Mouse (Mus musculus): Measurements from ENCODE around the gene Serpinf1. TPM values are rescaled to one million over a fixed set of nuclear protein-coding genes. Genes with fewer than 3 reads are reported as not detected.
A peak's percentile ranks its signal among the peaks of the same experiment; 100 is the strongest.

Gene Serpinf1
- polyA plus RNA-seq, 1 experiment from 2014 or later: 50.9 TPM

- Histone ChIP-seq H3K27ac (ENCODE audit: low read depth, low read length) (peak overlapping the region; percentile 94), H3K4me2 (peak overlapping the region; percentile 81), H3K4me3 (ENCODE audit: low read depth, low read length) (peak overlapping the region; percentile 92), H3K9ac (ENCODE audit: low read depth, low read length) (peak overlapping the region; percentile 2; the same call in 1 of the 2 replicates), H3K27me3 (ENCODE audit: control insufficient read depth, insufficient read depth, low read length) (no peaks in the 10 kb centered on the region), H3K4me1 (ENCODE audit: control insufficient read depth, insufficient read depth, low read length) (peaks cover 26% of the 10 kb centered on the region), H3K36me3 (ENCODE audit: control insufficient read depth, insufficient read depth, low read length) (peaks cover 8% of the 10 kb centered on the region), H3K9me3 (replicated peaks; ENCODE audit: control insufficient read depth, low read length) (no peaks in the 10 kb centered on the region)
- ATAC-seq (replicated peaks; ENCODE audit: insufficient number of reproducible peaks, low FRiP score, low TSS enrichment): no peak
- WGBS (ENCODE audit: insufficient replicate concordance): 61% methylated on average over 4 of the region's 4 CpGs
These were observed 41.1 kb upstream of the Serpinf1 start for GRCm38 (mm10) chr11:75463624-75464023.

GRCm38 (mm10) chr11:75462865-75463336 is 40.4 kb upstream of the Serpinf1 start:
- peaks cover 8% of the 10 kb centered on the region for H3K36me3 ChIP-seq (ENCODE audit: control insufficient read depth, insufficient read depth, low read length)
- H3K27me3 ChIP-seq (ENCODE audit: control insufficient read depth, insufficient read depth, low read length): no peaks in the 10 kb centered on the region
- peak overlapping the region; percentile 88 for H3K9ac ChIP-seq (ENCODE audit: low read depth, low read length)
- no peaks in the 10 kb centered on the region for H3K9me3 ChIP-seq (replicated peaks; ENCODE audit: control insufficient read depth, low read length)
- WGBS (ENCODE audit: insufficient replicate concordance): under 1% methylated on average over 9 of the region's 9 CpGs
- peak overlapping the region; percentile 94 for H3K27ac ChIP-seq (ENCODE audit: low read depth, low read length)
- peak overlapping the region; percentile 81 for H3K4me2 ChIP-seq
- peak; percentile 66 for ATAC-seq (replicated peaks; ENCODE audit: insufficient number of reproducible peaks, low FRiP score, low TSS enrichment)
- peaks cover 26% of the 10 kb centered on the region for H3K4me1 ChIP-seq (ENCODE audit: control insufficient read depth, insufficient read depth, low read length)
- peak overlapping the region; percentile 92 for H3K4me3 ChIP-seq (ENCODE audit: low read depth, low read length)

- Histone ChIP-seq H3K27ac (ENCODE audit: low read depth, low read length) (peak overlapping the region; percentile 94), H3K4me1 (ENCODE audit: control insufficient read depth, insufficient read depth, low read length) (peaks cover 21% of the 10 kb centered on the region), H3K4me2 (peak overlapping the region; percentile 81), H3K36me3 (ENCODE audit: control insufficient read depth, insufficient read depth, low read length) (peaks cover 8% of the 10 kb centered on the region), H3K9ac (ENCODE audit: low read depth, low read length) (peak overlapping the region; percentile 88), H3K4me3 (ENCODE audit: low read depth, low read length) (peak overlapping the region; percentile 92), H3K27me3 (ENCODE audit: control insufficient read depth, insufficient read depth, low read length) (no peaks in the 10 kb centered on the region), H3K9me3 (replicated peaks; ENCODE audit: control insufficient read depth, low read length) (no peaks in the 10 kb centered on the region)
- 6% methylated on average over 14 of the region's 16 CpGs for WGBS (ENCODE audit: insufficient replicate concordance)
- peak; percentile 20 for ATAC-seq (replicated peaks; ENCODE audit: insufficient number of reproducible peaks, low FRiP score, low TSS enrichment)
These were observed 39.8 kb upstream of the Serpinf1 start for GRCm38 (mm10) chr11:75462253-75462783.

- Histone ChIP-seq H3K4me1 (ENCODE audit: control insufficient read depth, insufficient read depth, low read length) (peaks cover 18% of the 10 kb centered on the region), H3K9me3 (replicated peaks; ENCODE audit: control insufficient read depth, low read length) (no peaks in the 10 kb centered on the region), H3K9ac (ENCODE audit: low read depth, low read length) (peak overlapping the region; percentile 88), H3K36me3 (ENCODE audit: control insufficient read depth, insufficient read depth, low read length) (peaks cover 8% of the 10 kb centered on the region), H3K4me2 (peak overlapping the region; percentile 81), H3K27ac (ENCODE audit: low read depth, low read length) (peak overlapping the region; percentile 94), H3K4me3 (ENCODE audit: low read depth, low read length) (peak overlapping the region; percentile 92), H3K27me3 (ENCODE audit: control insufficient read depth, insufficient read depth, low read length) (no peaks in the 10 kb centered on the region)
- ATAC-seq (replicated peaks; ENCODE audit: insufficient number of reproducible peaks, low FRiP score, low TSS enrichment): peak; percentile 4; the same call in 1 of the 2 replicates
- 1% methylated on average over 30 of the region's 30 CpGs for WGBS (ENCODE audit: insufficient replicate concordance)
These were observed 39.3 kb upstream of the Serpinf1 start for GRCm38 (mm10) chr11:75461743-75462252.

GRCm38 (mm10) chr11:75460844-75461742 is 38.6 kb upstream of the Serpinf1 start, which contains the start of gene Tlcd2:
Gene Tlcd2, plus strand, starts transcription at chr11:75461715.
- Histone ChIP-seq H3K36me3 (ENCODE audit: control insufficient read depth, insufficient read depth, low read length) (peaks cover 8% of the 10 kb centered on the region), H3K4me1 (ENCODE audit: control insufficient read depth, insufficient read depth, low read length) (peaks cover 18% of the 10 kb centered on the region), H3K9me3 (replicated peaks; ENCODE audit: control insufficient read depth, low read length) (no peaks in the 10 kb centered on the region), H3K4me3 (ENCODE audit: low read depth, low read length) (peak within 1 kb of the TSS; percentile 92), H3K9ac (ENCODE audit: low read depth, low read length) (peak within 1 kb of the TSS; percentile 88), H3K27ac (ENCODE audit: low read depth, low read length) (peak within 1 kb of the TSS; percentile 97), H3K27me3 (ENCODE audit: control insufficient read depth, insufficient read depth, low read length) (no peaks in the 10 kb centered on the region), H3K4me2 (peak within 1 kb of the TSS; percentile 81)
- ATAC-seq (replicated peaks; ENCODE audit: insufficient number of reproducible peaks, low FRiP score, low TSS enrichment): peak; percentile 91
- WGBS (ENCODE audit: insufficient replicate concordance): under 1% methylated on average over 46 of the region's 46 CpGs

GRCm38 (mm10) chr11:75460103-75460843 is 37.8 kb upstream of the Serpinf1 start:
- Histone ChIP-seq H3K4me2 (peak overlapping the region; percentile 81), H3K27ac (ENCODE audit: low read depth, low read length) (peak overlapping the region; percentile 97), H3K27me3 (ENCODE audit: control insufficient read depth, insufficient read depth, low read length) (no peaks in the 10 kb centered on the region), H3K9me3 (replicated peaks; ENCODE audit: control insufficient read depth, low read length) (no peaks in the 10 kb centered on the region), H3K4me1 (ENCODE audit: control insufficient read depth, insufficient read depth, low read length) (peaks cover 18% of the 10 kb centered on the region), H3K36me3 (ENCODE audit: control insufficient read depth, insufficient read depth, low read length) (0 out of 2 replicates have a peak, but pooled peaks cover under 1% of the 10 kb centered on the region), H3K9ac (ENCODE audit: low read depth, low read length) (peak overlapping the region; percentile 70), H3K4me3 (ENCODE audit: low read depth, low read length) (peak overlapping the region; percentile 92)
- 3% methylated on average over 19 of the region's 19 CpGs for WGBS (ENCODE audit: insufficient replicate concordance)
- ATAC-seq (replicated peaks; ENCODE audit: insufficient number of reproducible peaks, low FRiP score, low TSS enrichment): peak; percentile 40; the same call in 1 of the 2 replicates

GRCm38 (mm10) chr11:75459751-75460102 is 37.2 kb upstream of the Serpinf1 start:
- Histone ChIP-seq H3K36me3 (ENCODE audit: control insufficient read depth, insufficient read depth, low read length) (no peaks in the 10 kb centered on the region), H3K4me3 (ENCODE audit: low read depth, low read length) (peak overlapping the region; percentile 92), H3K27me3 (ENCODE audit: control insufficient read depth, insufficient read depth, low read length) (no peaks in the 10 kb centered on the region), H3K27ac (ENCODE audit: low read depth, low read length) (peak overlapping the region; percentile 97), H3K9ac (ENCODE audit: low read depth, low read length) (no peak overlapping the region; the same call in 1 of the 2 replicates), H3K4me1 (ENCODE audit: control insufficient read depth, insufficient read depth, low read length) (peaks cover 24% of the 10 kb centered on the region), H3K9me3 (replicated peaks; ENCODE audit: control insufficient read depth, low read length) (no peaks in the 10 kb centered on the region), H3K4me2 (peak overlapping the region; percentile 81)
- ATAC-seq (replicated peaks; ENCODE audit: insufficient number of reproducible peaks, low FRiP score, low TSS enrichment): no peak
- 15% methylated on average over 5 of the region's 5 CpGs for WGBS (ENCODE audit: insufficient replicate concordance)

- 77% methylated on average over 5 of the region's 5 CpGs for WGBS (ENCODE audit: insufficient replicate concordance)
- Histone ChIP-seq H3K4me3 (ENCODE audit: low read depth, low read length) (no peak overlapping the region), H3K4me1 (ENCODE audit: control insufficient read depth, insufficient read depth, low read length) (peaks cover 26% of the 10 kb centered on the region), H3K27ac (ENCODE audit: low read depth, low read length) (peak overlapping the region; percentile 97; the same call in 1 of the 2 replicates), H3K9me3 (replicated peaks; ENCODE audit: control insufficient read depth, low read length) (no peaks in the 10 kb centered on the region), H3K4me2 (peak overlapping the region; percentile 81), H3K36me3 (ENCODE audit: control insufficient read depth, insufficient read depth, low read length) (no peaks in the 10 kb centered on the region), H3K27me3 (ENCODE audit: control insufficient read depth, insufficient read depth, low read length) (no peaks in the 10 kb centered on the region), H3K9ac (ENCODE audit: low read depth, low read length) (no peak overlapping the region)
- ATAC-seq (replicated peaks; ENCODE audit: insufficient number of reproducible peaks, low FRiP score, low TSS enrichment): no peak
These were observed 36.7 kb upstream of the Serpinf1 start for GRCm38 (mm10) chr11:75459141-75459711.

Data from heart, embryonic 11.5 days (tissue).